Mouse (Mus musculus): ENCODE measurements at regions not wholly inside any gene's neighbourhood (a gene's known extent, or its start where the extent isn't known, plus 50 kb on each side); places are given as distances from the start of the nearest gene placed in this dataset.

GRCm38 (mm10) chr12:32764271-32764670 is 55.1 kb upstream of the Nampt start:
- Histone ChIP-seq H3K27me3 (no peaks in the 10 kb centered on the region), H3K36me3 (no peaks in the 10 kb centered on the region), H3K4me2 (no peak overlapping the region), H3K9me3 (no peaks in the 10 kb centered on the region), H3K9ac (no peak overlapping the region), H3K4me1 (no peaks in the 10 kb centered on the region; the same call in 1 of the 2 replicates), H3K4me3 (no peak overlapping the region), H3K27ac (no peak overlapping the region)
- 82% methylated on average over 3 of the region's 3 CpGs for WGBS
- no peak for ATAC-seq (ENCODE audit: insufficient number of reproducible peaks, low FRiP score, low TSS enrichment, low read depth)

- ATAC-seq (ENCODE audit: insufficient number of reproducible peaks, low FRiP score, low TSS enrichment, low read depth), result no peak
- no peaks in the 10 kb centered on the region for H3K36me3 ChIP-seq
- no peaks in the 10 kb centered on the region; the same call in 1 of the 2 replicates for H3K4me1 ChIP-seq
- no peak overlapping the region for H3K9ac ChIP-seq
- H3K4me3 ChIP-seq, result no peak overlapping the region
- H3K27ac ChIP-seq, result no peak overlapping the region
- H3K9me3 ChIP-seq, result no peaks in the 10 kb centered on the region
- H3K27me3 ChIP-seq, result no peaks in the 10 kb centered on the region
- no peak overlapping the region for H3K4me2 ChIP-seq
- WGBS, result 81% methylated on average over 7 of the region's 7 CpGs
Observed at GRCm38 (mm10) chr12:32764747-32765146, 54.6 kb upstream of the Nampt start.

- H3K9me3 ChIP-seq, result no peaks in the 10 kb centered on the region
- H3K4me3 ChIP-seq, result no peak overlapping the region
- no peak for ATAC-seq (ENCODE audit: insufficient number of reproducible peaks, low FRiP score, low TSS enrichment, low read depth)
Observed at GRCm38 (mm10) chr12:32765861-32766260, 53.5 kb upstream of the Nampt start.

GRCm38 (mm10) chr12:32766575-32766974 is 52.8 kb upstream of the Nampt start:
- no peak overlapping the region for H3K4me3 ChIP-seq
- WGBS, result 79% methylated on average over 3 of the region's 3 CpGs
- H3K27ac ChIP-seq, result no peak overlapping the region
- H3K36me3 ChIP-seq, result no peaks in the 10 kb centered on the region
- H3K4me2 ChIP-seq, result no peak overlapping the region
- H3K27me3 ChIP-seq, result no peaks in the 10 kb centered on the region
- no peaks in the 10 kb centered on the region; the same call in 1 of the 2 replicates for H3K4me1 ChIP-seq
- ATAC-seq (ENCODE audit: insufficient number of reproducible peaks, low FRiP score, low TSS enrichment, low read depth), result no peak
- H3K9me3 ChIP-seq, result no peaks in the 10 kb centered on the region
- H3K9ac ChIP-seq, result no peak overlapping the region

More at GRCm38 (mm10) chr12:32765861-32766260, 53.5 kb upstream of the Nampt start:
- H3K4me2 ChIP-seq, result no peak overlapping the region
- no peaks in the 10 kb centered on the region; the same call in 1 of the 2 replicates for H3K4me1 ChIP-seq
- H3K27ac ChIP-seq, result no peak overlapping the region
- H3K36me3 ChIP-seq, result no peaks in the 10 kb centered on the region
- no peaks in the 10 kb centered on the region for H3K27me3 ChIP-seq
- H3K9ac ChIP-seq, result no peak overlapping the region

- H3K27ac ChIP-seq, result no peak overlapping the region
- H3K4me2 ChIP-seq, result no peak overlapping the region
- no peaks in the 10 kb centered on the region for H3K9me3 ChIP-seq
Observed at GRCm38 (mm10) chr12:32767206-32768081, 51.9 kb upstream of the Nampt start.

GRCm38 (mm10) chr12:32768082-32768743 is 51.1 kb upstream of the Nampt start:
- H3K4me3 ChIP-seq, result no peak overlapping the region
- WGBS, result 38% methylated on average over 3 of the region's 3 CpGs
- H3K27me3 ChIP-seq, result no peaks in the 10 kb centered on the region
- no peak for ATAC-seq (ENCODE audit: insufficient number of reproducible peaks, low FRiP score, low TSS enrichment, low read depth)
- no peaks in the 10 kb centered on the region for H3K9me3 ChIP-seq
- H3K4me2 ChIP-seq, result no peak overlapping the region
- H3K27ac ChIP-seq, result 0 out of 2 replicates have a peak overlapping the region, but pooled peaks have one; percentile 0
- no peak overlapping the region for H3K9ac ChIP-seq
- no peaks in the 10 kb centered on the region for H3K36me3 ChIP-seq
- H3K4me1 ChIP-seq, result no peaks in the 10 kb centered on the region; the same call in 1 of the 2 replicates

More at GRCm38 (mm10) chr12:32767206-32768081, 51.9 kb upstream of the Nampt start:
- no peaks in the 10 kb centered on the region for H3K36me3 ChIP-seq
- H3K4me3 ChIP-seq, result no peak overlapping the region
- H3K9ac ChIP-seq, result no peak overlapping the region
- no peak for ATAC-seq (ENCODE audit: insufficient number of reproducible peaks, low FRiP score, low TSS enrichment, low read depth)
- WGBS, result 57% methylated on average over 7 of the region's 7 CpGs
- no peaks in the 10 kb centered on the region for H3K27me3 ChIP-seq
- no peaks in the 10 kb centered on the region; the same call in 1 of the 2 replicates for H3K4me1 ChIP-seq

GRCm38 (mm10) chr12:32768744-32769535 is 50.4 kb upstream of the Nampt start:
- Histone ChIP-seq H3K36me3 (no peaks in the 10 kb centered on the region), H3K9ac (no peak overlapping the region), H3K27ac (no peak overlapping the region), H3K27me3 (no peaks in the 10 kb centered on the region), H3K4me1 (no peaks in the 10 kb centered on the region; the same call in 1 of the 2 replicates), H3K9me3 (no peaks in the 10 kb centered on the region), H3K4me3 (no peak overlapping the region), H3K4me2 (no peak overlapping the region)
- ATAC-seq (ENCODE audit: insufficient number of reproducible peaks, low FRiP score, low TSS enrichment, low read depth), result no peak
- 59% methylated on average over 3 of the region's 3 CpGs for WGBS

Measured in limb, embryonic 15.5 days (tissue).